Mouse (Mus musculus): ENCODE data around the gene Ly6g6c.
A peak's percentile ranks its signal among the peaks of the same experiment; 100 is the strongest.
"Not testable (repeated sequence)": the region's sequence is repeated elsewhere in the genome, so short reads cannot be mapped to it uniquely, and the experiment has no call there.

Gene Ly6g6c

GRCm38 (mm10) chr17:35031880-35032279, 33.3 kb upstream of the Ly6g6c start:
- DNase-seq (ENCODE audit: low spot score): no peak

- no peak for DNase-seq (ENCODE audit: low spot score)
Measured at GRCm38 (mm10) chr17:35032323-35032870, 32.8 kb upstream of the Ly6g6c start.

GRCm38 (mm10) chr17:35033703-35034102, 31.5 kb upstream of the Ly6g6c start:
- DNase-seq (ENCODE audit: low spot score): not testable (repeated sequence)

- DNase-seq (ENCODE audit: low spot score): no peak
Measured at GRCm38 (mm10) chr17:35034896-35035295, 30.3 kb upstream of the Ly6g6c start.

- DNase-seq (ENCODE audit: low spot score): no peak
Measured at GRCm38 (mm10) chr17:35039121-35039873, 25.9 kb upstream of the Ly6g6c start.

- no peak for DNase-seq (ENCODE audit: low spot score)
Measured at GRCm38 (mm10) chr17:35043794-35044193, 21.4 kb upstream of the Ly6g6c start.

- DNase-seq (ENCODE audit: low spot score): no peak
Measured at GRCm38 (mm10) chr17:35044904-35045806, 20.0 kb upstream of the Ly6g6c start.

GRCm38 (mm10) chr17:35045807-35046680, 19.1 kb upstream of the Ly6g6c start:
- DNase-seq (ENCODE audit: low spot score): no peak

GRCm38 (mm10) chr17:35046681-35047455, 18.3 kb upstream of the Ly6g6c start, which contains the start of gene Msh5:
Gene Msh5, minus strand, starts transcription at chr17:35046745.
- DNase-seq (ENCODE audit: low spot score): peak; percentile 97

GRCm38 (mm10) chr17:35047688-35048087, 17.5 kb upstream of the Ly6g6c start:
- no peak for DNase-seq (ENCODE audit: low spot score)

GRCm38 (mm10) chr17:35048149-35048931, 16.8 kb upstream of the Ly6g6c start:
- DNase-seq (ENCODE audit: low spot score): peak; percentile 26

- DNase-seq (ENCODE audit: low spot score): no peak
Measured at GRCm38 (mm10) chr17:35048932-35049440, 16.2 kb upstream of the Ly6g6c start.

- DNase-seq (ENCODE audit: low spot score): peak; percentile 56
Measured at GRCm38 (mm10) chr17:35049561-35050016, 15.6 kb upstream of the Ly6g6c start, which contains the start of gene Clic1. Gene Clic1, plus strand, starts transcription at chr17:35049966.

- DNase-seq (ENCODE audit: low spot score): peak; percentile 83
Measured at GRCm38 (mm10) chr17:35050126-35050750, 14.9 kb upstream of the Ly6g6c start.

GRCm38 (mm10) chr17:35051156-35052086, 13.8 kb upstream of the Ly6g6c start:
- DNase-seq (ENCODE audit: low spot score): peak; percentile 79

GRCm38 (mm10) chr17:35052271-35052798, 12.9 kb upstream of the Ly6g6c start:
- no peak for DNase-seq (ENCODE audit: low spot score)

- DNase-seq (ENCODE audit: low spot score): no peak
Measured at GRCm38 (mm10) chr17:35055691-35056495, 9.3 kb upstream of the Ly6g6c start.
